Mouse (Mus musculus): ENCODE results near the gene Mlh3.

The Mlh3 gene

GRCm38 (mm10) chr12:85186361-85186760 is 84.0 kb downstream of the Mlh3 start:
- no peak for DNase-seq

GRCm38 (mm10) chr12:85185810-85186209 is 84.6 kb downstream of the Mlh3 start:
- DNase-seq, result no peak

All from liver (tissue).